Mouse (Mus musculus) olfactory bulb, adult 2 months (tissue): ENCODE measurements around the gene Ank3.

Experiments
- CTCF ChIP-seq: fragments of 200-500 bp; IDR thresholded peaks from 2 replicates; pipeline ENCODE4 v1.5.1; 2012; ENCODE audit warnings: low read depth, mild to moderate bottlenecking, low read length, moderate library complexity; ENCODE audit not compliant: insufficient read depth
- POLR2A ChIP-seq: fragments of 200-500 bp; IDR thresholded peaks from 2 replicates; pipeline ENCODE4 v1.6.1; 2012; ENCODE audit warnings: mild to moderate bottlenecking, low read depth, low read length, moderate library complexity; ENCODE audit not compliant: insufficient read depth

GRCm38 (mm10) chr10:69375154-69375553, 23.4 kb upstream of the Ank3 start:
- TF ChIP-seq CTCF (no peak), POLR2A (no peak)
